Mouse (Mus musculus): ENCODE measurements at regions not wholly inside any gene's neighbourhood (a gene's known extent, or its start where the extent isn't known, plus 50 kb on each side); places are given as distances from the start of the nearest gene placed in this dataset.

DNA sequence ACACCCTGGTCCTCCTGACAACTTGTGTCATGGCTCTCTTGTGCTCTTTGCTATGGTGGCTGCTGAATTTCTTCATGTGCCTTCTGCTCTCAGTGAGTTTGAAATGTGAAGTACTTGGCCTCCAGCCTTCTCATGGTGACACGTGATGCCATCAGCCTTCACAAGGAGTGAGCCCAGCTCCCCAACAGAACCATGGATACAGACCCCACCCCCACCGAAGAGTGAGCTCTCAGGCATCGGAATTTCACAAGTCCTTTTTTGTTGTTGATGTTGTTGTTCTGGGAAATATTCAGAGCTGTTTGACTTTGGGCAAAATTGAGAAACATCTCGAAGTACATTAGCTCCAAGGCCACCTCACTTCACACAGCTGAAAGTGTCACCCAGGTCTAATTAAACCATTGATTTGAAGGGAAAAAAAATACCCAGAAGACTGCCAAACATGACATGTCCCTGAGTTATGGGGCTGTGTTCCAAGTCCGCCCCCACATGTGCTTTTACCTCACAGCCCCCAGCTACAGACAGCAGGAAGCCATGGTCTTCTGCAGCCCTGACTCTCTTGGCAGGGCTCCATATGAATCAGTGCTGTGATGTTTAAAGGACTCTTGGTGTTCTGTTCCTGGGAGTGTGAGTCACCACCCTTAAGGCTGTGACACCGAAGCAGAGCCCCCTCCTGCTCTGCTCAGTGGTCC lies 205.2 kb upstream of the A230072I06Rik start:
- no peak for DNase-seq (ENCODE audit: low read depth, low spot score)

DNA sequence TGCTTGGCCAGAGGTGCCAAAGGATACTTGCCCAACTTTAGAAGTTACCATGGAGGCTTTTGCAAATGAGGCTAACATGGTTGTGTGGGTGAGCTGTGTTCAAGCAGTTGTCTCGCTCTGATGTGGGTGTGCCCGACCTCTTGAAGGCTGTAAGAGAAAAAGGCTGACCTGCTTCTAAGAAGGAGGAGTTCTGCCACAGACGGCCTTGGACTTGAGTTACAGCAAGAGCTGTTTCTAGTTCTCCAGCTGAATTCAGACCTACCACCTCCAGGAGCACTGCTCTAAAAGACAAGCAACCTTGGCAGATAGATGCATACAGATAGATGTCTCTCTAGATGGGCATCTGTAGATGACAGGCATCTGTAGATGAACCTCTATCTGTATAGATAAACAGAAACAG lies 202.7 kb upstream of the A230072I06Rik start:
- no peak for DNase-seq (ENCODE audit: low read depth, low spot score)

DNA sequence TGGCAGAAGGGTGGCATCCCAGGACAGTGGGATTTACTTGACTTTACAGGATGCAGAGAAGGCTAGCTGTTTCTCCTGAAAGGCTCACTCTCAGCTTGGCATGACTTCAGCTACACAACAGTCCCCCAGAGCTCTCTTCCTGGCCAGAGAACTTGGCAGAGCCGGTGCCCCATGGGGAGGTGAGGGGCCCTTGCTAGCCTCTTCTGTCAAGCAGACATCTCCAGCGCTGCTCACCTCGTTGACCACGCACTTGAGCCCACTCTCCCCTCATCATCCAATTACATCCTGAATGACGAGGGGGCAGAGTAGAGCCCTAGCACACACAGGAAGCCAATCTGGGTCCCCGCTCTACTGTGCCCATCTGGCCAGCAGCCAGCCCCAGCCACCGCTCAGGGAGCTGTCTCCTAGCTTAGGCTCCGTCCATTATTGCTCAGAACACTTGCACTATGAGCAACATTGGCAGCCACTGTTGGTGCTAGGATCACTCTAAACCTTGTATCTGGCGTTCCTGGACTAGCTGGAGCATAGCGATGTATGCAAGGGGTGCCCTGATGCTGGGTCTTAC lies 201.7 kb upstream of the A230072I06Rik start:
- no peak for DNase-seq (ENCODE audit: low read depth, low spot score)

DNA sequence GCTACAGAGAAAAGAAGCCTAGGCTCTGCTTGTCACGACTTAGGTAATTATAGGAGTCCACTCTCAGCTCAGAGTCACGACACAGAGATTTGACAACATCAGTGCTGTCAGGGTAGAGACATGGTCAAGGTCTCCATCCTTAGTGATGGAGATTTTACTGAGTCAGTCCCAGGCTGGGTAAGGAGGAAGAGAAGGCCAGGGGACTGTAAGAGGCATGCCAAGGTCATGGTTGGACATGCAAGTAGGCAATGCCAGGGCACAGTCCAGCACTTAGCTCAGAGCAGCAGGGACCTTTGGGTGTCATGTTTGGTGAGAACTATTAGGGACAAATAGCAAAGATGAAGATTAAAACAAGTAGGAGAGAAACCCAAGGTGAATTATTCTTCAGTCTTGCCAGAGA lies 200.7 kb upstream of the A230072I06Rik start:
- DNase-seq (ENCODE audit: low read depth, low spot score): no peak

DNA sequence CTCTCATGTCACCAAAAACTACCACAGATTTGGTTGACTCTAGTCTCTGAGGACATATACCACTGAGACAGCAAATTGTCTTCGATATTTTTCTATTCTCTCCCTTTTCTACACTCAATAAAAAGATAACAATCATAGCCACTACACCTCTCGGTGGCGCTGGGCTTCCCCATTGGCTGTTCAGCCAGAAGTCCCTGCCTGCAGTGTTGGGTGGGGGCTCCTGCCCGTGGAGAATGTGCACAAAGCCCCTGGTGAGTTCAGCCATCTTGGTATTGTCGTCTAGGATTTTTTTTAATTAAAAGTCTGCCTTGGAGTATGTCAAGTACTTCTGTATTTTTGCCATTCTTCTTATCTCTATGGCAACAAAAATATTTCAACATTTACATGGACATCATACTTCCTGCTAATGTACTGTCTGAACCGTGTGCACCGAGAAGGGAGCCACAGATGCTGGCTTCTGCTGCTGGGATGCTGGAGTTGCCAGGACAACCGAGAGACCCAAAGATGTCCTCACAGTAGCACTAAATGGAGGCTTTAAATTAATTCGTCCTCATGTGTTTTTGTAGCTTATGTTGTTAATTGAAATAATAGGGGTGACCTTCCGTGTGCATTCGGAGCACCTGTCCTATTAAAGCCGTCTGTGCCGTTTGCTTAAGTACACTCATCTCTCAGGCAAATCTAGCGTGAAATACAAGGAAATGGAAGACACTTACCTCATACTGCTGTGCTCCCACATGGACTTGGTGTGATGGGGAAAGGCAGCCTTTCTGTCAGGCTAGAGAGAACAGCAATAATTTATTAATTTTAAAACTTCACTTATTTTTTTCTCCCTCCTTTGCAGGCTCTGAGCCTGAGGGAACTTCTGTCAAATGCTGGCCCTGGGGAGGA lies 199.7 kb upstream of the A230072I06Rik start:
- no peak for DNase-seq (ENCODE audit: low read depth, low spot score)

DNA sequence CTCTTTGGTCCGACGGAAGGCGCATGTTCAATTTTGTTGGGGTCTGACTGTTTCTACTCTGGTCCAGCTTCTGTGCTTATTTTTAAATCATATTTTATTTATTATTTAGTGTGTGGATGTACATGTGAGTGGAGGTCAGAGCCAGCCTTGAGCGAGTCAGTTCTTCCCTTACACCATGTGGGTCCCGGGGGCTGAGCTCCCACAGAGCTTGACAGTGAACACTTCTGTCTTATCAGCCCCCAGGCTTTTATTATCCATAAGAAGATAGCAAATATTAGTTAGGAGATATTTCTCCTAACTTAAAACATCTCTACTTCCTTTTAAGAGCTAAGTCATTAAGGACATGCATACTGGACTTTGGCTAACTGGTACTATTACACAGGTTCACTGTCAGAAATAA lies 197.1 kb upstream of the A230072I06Rik start:
- no peak for DNase-seq (ENCODE audit: low read depth, low spot score)

DNA sequence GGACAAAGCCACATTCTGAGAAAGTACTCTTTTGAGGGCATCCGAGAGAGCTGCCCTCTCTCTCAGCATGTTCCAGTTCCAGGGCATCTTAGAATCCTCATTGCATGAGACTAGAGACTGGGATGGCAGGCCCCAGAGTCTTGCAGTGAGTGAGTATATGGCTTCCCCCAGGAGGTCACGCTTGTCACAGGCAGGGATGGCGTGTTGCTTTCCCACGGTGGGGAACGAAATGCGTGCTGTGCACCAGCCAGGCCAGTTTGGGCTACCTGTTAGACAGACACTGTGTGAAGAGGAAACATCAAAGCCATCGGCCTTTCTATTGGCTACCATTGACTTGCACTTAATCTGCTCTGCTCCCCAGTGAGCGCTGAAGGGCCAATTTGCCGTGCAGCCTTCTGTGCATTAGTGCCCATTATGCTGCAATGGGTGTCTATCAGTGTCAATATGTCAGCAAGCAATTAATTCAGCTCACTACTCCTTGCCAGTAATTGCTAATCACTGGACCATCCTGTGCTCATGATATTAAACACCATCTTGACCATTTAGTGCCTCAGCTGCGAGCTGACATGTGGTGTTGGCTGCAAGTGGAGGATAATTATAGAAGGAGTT lies 191.3 kb upstream of the A230072I06Rik start:
- no peak for DNase-seq (ENCODE audit: low read depth, low spot score)

DNA sequence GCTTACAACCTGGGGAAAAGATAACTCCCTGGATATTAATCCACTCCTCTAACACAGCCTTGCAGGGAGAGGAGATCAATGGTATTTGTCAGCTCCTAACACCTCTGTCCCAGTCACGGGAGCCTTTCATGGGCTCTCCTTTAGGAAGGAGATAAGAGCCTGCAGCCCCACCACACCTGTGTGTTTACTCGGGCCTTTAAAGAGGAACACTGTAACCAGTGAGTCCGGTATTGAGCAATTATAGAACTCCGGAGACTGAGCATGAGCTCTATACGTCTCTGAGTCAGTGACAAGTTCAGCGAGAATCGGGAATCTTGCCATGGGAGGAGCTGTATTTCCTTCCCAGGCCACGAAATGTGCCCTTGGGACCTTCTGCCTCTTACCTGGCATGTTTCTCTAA lies 178.5 kb upstream of the A230072I06Rik start:
- no peak for DNase-seq (ENCODE audit: low read depth, low spot score)

DNA sequence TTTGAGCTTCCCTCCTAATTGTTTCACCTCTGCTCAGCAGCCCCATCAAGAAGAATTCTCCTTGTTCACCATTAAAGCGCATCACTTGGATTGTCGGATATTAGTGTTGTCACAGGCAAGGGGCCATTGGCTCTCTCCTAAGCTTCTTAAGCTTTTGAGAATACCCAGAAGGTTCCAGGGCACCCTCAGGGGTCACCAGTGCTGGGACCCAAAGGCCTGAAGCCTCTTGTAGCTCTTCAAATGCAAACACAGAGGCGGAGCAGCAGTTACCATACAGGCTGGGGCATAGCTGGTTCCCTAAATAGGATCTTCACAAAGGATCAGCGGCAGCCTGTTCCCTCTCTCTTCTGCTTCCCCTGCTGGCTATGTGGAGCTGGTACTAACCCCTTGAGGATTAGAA lies 175.3 kb upstream of the A230072I06Rik start:
- DNase-seq (ENCODE audit: low read depth, low spot score): peak; percentile 19

DNA sequence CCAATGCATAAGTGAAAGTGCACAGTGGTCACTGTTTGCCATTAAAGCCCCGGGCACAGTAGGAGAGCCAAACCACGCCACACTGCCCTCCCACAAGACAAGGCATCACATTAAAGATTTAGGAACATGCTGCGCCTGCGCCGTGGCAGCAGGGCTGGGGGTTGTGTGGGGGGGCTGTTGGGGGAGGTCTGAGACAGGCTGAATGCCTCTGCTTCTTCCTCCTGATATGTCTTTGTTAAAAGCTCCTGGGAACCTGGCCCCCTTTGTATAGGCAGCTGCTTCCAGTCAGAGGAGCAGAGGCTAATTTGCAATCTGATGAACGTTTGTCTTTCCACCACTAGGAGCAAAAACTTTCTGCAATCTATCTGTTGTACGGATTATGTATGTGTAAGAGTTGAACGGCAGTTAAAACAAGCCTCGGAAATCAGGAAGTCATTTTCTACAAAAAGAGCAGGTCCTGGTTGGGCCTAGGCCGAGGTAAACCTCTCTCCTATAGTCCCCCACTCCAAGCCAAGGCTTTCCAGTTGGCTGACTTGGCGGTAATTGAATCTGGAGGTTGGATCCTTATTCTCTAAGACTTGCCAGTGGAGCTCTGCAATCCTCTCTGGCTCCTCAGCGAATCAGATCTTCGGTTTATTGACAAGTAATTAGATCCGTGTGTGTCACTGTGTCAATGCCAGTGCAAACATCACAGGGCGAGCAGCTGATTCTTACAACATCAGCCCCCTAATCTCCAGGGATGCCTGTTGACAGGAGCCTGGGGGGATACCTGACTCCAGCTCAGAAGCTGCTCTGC lies 173.3 kb upstream of the A230072I06Rik start:
- DNase-seq (ENCODE audit: low read depth, low spot score): peak; percentile 28

DNA sequence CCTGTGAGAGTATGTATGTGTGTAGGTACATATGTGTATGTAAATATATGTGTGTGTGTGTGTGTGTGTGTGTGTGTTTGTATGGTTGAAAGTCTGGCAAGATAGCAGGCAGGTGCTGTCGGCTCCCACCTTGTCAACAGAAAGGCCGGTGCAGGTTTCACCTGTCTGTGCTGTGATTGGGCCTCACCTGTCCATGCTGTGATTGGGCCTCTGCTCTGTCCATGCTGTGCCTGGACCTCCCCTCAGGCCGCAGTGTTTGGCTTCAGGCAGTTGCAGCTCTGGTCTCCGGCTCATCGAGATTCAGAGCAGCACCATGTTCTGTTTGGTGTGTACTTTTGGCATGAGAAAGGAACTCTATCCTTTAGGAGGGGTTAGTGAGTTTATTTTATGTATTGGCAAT lies 170.0 kb upstream of the A230072I06Rik start:
- no peak for DNase-seq (ENCODE audit: low read depth, low spot score)

DNA sequence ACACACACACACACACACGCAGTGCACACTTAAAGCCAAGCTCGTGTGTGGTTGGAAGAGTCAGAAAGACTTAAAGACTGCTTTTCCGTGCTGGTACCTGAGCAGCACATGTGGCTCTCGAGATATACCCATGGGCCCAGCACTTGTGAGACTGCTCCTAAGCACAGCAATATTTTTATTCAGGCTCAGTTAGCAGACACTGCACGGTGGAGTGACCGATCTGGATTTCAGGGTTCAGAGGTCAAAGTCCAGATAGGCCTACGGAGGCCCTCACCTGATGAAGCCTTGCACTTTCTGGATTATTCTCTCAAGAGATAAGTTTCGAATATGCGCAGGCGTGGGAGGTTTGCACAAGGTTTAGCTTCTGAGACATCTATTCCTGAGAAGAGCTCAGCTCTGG lies 167.0 kb upstream of the A230072I06Rik start:
- DNase-seq (ENCODE audit: low read depth, low spot score): no peak

DNA sequence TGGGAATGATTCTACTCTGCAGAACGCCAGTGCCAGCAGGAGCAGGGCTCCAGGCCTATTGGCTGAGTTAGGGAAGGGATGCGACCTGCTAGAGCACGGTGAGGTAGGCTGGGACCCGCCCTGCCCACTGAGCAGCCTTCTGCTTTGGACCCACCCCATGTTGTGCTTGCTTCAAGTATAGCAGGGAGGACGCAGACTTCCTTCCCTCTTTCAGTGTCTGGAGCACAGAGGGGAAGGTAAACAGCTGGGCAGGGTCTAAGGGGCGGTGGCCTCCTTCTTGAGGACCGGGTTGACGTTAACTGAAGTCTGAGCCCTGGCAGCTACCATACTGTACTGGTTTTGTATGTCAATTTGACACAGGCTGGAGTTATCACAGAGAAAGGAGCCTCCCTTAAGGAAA lies 165.6 kb upstream of the A230072I06Rik start:
- DNase-seq (ENCODE audit: low read depth, low spot score): no peak

DNA sequence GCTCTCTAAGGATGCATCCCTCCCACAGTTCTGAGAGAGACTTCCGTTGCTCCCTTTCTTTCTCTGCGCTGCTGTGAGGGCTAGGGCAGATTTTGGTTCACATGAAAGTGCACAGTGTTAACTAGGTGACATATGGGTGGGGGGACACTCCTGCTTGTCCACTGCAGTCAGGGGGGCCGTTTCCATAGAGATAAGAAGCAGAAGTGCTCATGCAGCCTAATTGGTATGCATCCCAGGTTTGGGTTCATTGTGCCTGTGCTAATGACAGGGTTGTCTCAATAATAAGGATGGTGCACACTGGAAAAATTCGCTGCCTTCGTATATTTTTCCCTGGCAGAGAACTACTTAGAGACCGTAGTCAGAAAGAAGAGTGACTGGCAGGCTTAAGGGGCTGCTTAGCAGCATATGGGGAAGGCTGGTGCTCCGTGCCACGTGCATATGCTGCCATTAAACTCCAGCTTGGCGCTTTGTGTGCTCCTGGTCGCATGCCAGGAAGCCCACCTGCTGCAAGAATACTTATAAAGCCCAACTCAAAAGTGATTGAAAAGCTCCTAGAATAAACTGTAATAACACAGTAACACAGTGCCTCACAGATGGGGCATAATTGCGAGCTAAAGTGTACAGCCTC lies 152.1 kb upstream of the A230072I06Rik start:
- no peak for DNase-seq (ENCODE audit: low read depth, low spot score)

DNA sequence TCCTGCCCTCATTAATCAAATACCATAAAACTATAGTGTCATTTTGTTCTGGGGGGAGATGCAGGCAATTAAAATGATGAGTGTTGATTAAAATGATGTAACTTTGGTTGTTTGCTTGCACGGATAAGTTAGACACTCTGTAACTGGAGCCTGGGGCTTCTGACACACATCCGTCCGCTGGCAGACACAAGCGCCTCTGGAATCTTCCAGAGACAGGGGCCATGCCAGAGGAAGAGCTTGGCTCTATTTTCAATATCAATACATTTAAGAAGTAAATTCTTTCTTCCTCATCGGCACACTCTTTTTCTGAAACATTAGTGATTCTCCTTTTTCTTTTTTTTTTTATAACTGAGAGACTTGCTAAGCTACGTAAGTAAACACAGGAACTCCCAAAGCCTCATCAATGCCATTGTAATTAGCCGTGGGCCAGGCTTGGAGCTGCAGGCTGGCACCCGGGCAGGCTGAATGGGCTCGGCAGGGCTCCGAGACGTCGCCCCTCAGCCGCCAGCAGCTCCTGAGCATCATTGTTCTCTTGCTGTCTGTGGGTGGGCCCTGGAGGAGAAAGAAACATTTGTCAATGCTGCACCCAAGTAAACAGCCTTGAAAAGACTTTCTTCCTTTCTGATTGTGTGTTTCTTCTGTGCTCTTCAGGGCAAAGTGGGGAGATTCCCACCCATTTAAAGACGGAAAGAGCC lies 151.4 kb upstream of the A230072I06Rik start:
- no peak for DNase-seq (ENCODE audit: low read depth, low spot score)

DNA sequence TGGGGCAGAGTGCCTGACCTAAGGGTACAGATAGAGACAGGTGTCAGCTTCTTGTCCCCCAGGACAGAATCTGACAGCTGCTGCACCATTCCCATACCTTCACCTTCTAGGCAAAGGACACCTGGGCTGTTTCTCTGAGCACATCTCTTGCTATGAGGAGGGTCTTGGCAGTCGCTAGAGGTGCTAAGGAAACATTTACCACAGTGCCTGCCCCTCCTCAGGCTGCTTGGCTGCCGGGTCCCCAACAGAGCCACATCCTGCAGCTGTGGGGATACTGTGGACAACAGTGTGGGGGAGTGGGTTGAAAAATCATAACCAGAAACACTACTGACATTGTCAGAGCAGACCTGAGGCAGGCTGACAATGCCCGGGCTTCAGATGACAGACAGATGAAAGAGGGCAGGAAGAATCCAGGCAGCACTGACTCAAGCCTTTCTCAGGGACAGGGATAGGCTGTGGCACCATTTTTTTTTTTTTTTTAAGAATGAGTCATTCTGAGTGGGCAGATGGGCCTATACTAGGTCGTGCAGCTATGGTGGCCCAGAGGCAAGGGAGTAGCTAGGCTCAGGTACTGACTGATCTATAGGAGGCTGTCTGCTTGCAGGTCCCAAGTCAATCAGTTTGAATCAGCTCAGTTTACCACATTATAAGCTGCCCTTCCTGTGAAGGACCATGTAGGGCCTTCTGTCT lies 150.7 kb upstream of the A230072I06Rik start:
- DNase-seq (ENCODE audit: low read depth, low spot score): no peak

DNA sequence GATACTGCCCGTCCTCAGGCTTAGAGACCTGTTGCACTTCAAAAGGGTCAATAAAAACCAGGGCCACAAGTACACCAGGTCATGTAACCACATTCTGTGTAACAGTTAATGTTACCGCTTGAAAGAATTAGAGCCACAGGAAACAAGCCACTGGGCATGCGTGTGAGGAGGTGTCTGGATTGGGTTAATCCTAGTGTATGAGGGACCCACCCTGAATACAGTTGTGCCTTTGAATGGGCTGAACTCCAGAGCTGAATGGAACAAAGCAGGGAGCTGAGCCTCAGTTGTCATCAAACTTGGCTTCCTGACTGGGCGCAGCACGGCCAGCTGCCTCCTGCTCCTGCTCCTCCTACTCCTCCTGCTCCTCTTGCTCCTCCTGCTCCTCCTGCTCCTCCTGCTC lies 148.0 kb upstream of the A230072I06Rik start:
- peak; percentile 27 for DNase-seq (ENCODE audit: low read depth, low spot score)

DNA sequence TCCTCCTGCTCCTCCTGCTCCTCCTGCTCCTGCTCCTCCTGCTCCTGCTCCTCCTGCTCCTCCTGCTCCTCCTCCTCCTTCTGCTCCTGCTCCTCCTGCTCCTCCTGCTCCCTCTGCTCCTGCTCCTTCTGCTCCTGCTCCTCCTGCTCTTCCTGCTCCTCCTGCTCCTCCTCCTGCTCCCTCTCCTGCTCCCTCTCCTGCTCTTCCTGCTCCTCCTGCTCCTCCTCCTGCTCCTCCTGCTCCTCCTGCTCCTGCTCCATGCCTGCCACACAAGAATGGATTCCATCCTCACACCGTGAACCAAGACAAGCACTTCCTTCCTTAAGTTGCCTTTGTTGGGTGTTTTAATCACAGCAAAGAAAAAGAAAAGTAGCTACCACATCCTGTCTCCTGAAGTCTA lies 144.4 kb upstream of the A230072I06Rik start:
- DNase-seq (ENCODE audit: low read depth, low spot score): no peak

DNA sequence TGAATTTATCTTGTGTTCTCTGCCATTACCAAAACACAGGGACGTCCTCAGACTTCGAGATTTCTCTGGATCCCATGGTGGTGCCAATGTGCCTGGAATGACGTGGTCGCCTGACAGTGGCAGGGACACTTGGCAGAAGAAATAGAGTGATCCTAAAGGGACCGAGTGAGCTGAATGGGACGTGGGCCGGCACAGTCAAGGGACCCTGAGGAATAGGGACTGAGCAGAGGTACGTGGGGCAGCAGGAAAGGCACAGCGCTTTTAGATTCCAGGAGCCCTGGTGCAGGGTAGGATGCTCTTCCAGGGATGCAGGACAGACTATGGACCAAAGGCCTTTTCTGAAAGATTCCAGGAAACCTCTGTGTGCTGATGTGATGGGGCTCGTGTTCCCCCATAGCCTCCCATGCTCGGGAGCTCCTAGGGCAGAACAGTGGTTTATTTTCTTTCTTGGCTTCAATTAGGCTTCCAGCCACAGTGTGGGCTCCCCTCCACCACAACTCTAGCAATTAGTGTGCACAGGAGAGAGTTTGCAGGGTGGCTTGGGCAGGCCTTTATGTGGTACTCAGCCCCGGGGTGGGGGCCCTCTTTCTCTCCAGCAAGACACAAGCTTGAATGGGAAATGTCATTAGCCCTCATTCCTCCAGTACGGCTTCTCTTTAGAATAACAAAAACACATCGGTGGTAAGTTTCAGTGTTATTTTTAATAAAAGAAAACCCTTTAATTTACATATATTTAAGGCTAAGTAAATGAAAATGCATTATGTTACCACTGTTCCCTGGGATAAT lies 143.0 kb upstream of the A230072I06Rik start:
- DNase-seq (ENCODE audit: low read depth, low spot score): no peak

Measured in ES-CJ7 (cell line).